ENCODE assay signal across 20 mouse cellular contexts in genomic region chr9:107424485-107425175, GRCm38 (mm10). TPM values are rescaled to one million over a fixed set of nuclear protein-coding genes. Genes with fewer than 3 reads are reported as not detected.
A peak's percentile ranks its signal among the peaks of the same experiment; 100 is the strongest.
DNase-seq lines count a peak whose midpoint lies in the region; ATAC-seq and TF ChIP-seq lines count a peak whose summit lies in the region.
"Had no signal": no experiment of that assay in that cellular context is flagged by ENCODE, and none has a peak within 500 bp of the region (broad histone marks: within the 10 kb centered on the region; RNA-seq: fewer than 3 reads in every experiment).

No protein-coding gene starts in this region.

- H3K4me2 ChIP-seq in midbrain, embryonic 11.5 days, result no peak overlapping the region
- no peak overlapping the region for H3K4me2 ChIP-seq in midbrain, postnatal 0 days (ENCODE audit: low read depth, low read length, poor library complexity, severe bottlenecking)
- H3K4me2 ChIP-seq in forebrain, embryonic 13.5 days, result peak overlapping the region; percentile 17
- no peak overlapping the region for H3K4me2 ChIP-seq in midbrain, embryonic 16.5 days (ENCODE audit: low read length)
- H3K4me2 ChIP-seq: embryonic facial prominence, embryonic 12.5 days; heart, embryonic 12.5 days; neural tube, embryonic 13.5 days had no signal

- ATAC-seq in midbrain, embryonic 11.5 days (ENCODE audit: low FRiP score), result 0 out of 2 replicates have a peak, but pooled peaks have one; percentile 35
- no peak for ATAC-seq in midbrain, postnatal 0 days (ENCODE audit: low FRiP score)
- ATAC-seq in forebrain, embryonic 13.5 days, result 0 out of 2 replicates have a peak, but pooled peaks have one; percentile 19
- no peak for ATAC-seq in midbrain, embryonic 16.5 days
- ATAC-seq: inflammation-experienced regulatory T-cells, adult 6 months had no signal

- no peak overlapping the region for H3K9ac ChIP-seq in midbrain, embryonic 11.5 days (ENCODE audit: low read length)
- no peak overlapping the region; the same call in 1 of the 2 replicates for H3K9ac ChIP-seq in midbrain, postnatal 0 days (replicated peaks; ENCODE audit: low read length, poor library complexity, severe bottlenecking)
- H3K9ac ChIP-seq in forebrain, embryonic 13.5 days, result peak overlapping the region; percentile 26; the same call in 1 of the 2 replicates
- no peak overlapping the region for H3K9ac ChIP-seq in midbrain, embryonic 16.5 days (ENCODE audit: low read depth, low read length)
- H3K9ac ChIP-seq: embryonic facial prominence, embryonic 12.5 days; heart, embryonic 12.5 days; neural tube, embryonic 13.5 days had no signal

- peaks cover 20% of the 10 kb centered on the region for H3K4me1 ChIP-seq in midbrain, embryonic 11.5 days (ENCODE audit: control insufficient read depth, insufficient read depth, low read length)
- peaks cover 9% of the 10 kb centered on the region; the same call in 1 of the 2 replicates for H3K4me1 ChIP-seq in midbrain, postnatal 0 days (ENCODE audit: insufficient read depth, low read length)
- peaks cover 77% of the 10 kb centered on the region for H3K4me1 ChIP-seq in forebrain, embryonic 13.5 days
- peaks cover 44% of the 10 kb centered on the region for H3K4me1 ChIP-seq in midbrain, embryonic 16.5 days (ENCODE audit: control insufficient read depth, insufficient read depth, low read length)
- H3K4me1 ChIP-seq: embryonic facial prominence, embryonic 12.5 days had no signal

- WGBS in midbrain, embryonic 11.5 days, result 54% methylated on average over 12 of the region's 12 CpGs
- 41% methylated on average over 12 of the region's 12 CpGs for WGBS in midbrain, postnatal 0 days
- 16% methylated on average over 12 of the region's 12 CpGs for WGBS in forebrain, embryonic 13.5 days
- WGBS in midbrain, embryonic 16.5 days, result 36% methylated on average over 12 of the region's 12 CpGs

- H3K4me3 ChIP-seq in midbrain, embryonic 11.5 days (ENCODE audit: low read depth, low read length), result no peak overlapping the region
- no peak overlapping the region for H3K4me3 ChIP-seq in midbrain, postnatal 0 days (ENCODE audit: low read depth, low read length)
- no peak overlapping the region for H3K4me3 ChIP-seq in forebrain, embryonic 13.5 days
- no peak overlapping the region for H3K4me3 ChIP-seq in midbrain, embryonic 16.5 days (ENCODE audit: low read depth, low read length)
- H3K4me3 ChIP-seq: embryonic facial prominence, embryonic 12.5 days; heart, embryonic 12.5 days; neural tube, embryonic 13.5 days had no signal

- intact Hi-C loops in left cerebral cortex, postnatal 25 days (cut with DNase I), result no loop called here

- H3K36me3 ChIP-seq in midbrain, embryonic 11.5 days (ENCODE audit: control insufficient read depth, insufficient read depth, low read length), result no peaks in the 10 kb centered on the region
- H3K36me3 ChIP-seq in midbrain, postnatal 0 days (ENCODE audit: insufficient read depth, low read length), result peaks cover 7% of the 10 kb centered on the region; the same call in 1 of the 2 replicates
- no peaks in the 10 kb centered on the region for H3K36me3 ChIP-seq in forebrain, embryonic 13.5 days (ENCODE audit: poor library complexity, severe bottlenecking)
- no peaks in the 10 kb centered on the region for H3K36me3 ChIP-seq in midbrain, embryonic 16.5 days (ENCODE audit: control insufficient read depth, insufficient read depth, low read length)
- H3K36me3 ChIP-seq: embryonic facial prominence, embryonic 12.5 days; heart, embryonic 12.5 days; neural tube, embryonic 13.5 days had no signal

- no peak for TF ChIP-seq CTCF in midbrain, postnatal 0 days (IDR thresholded peaks at IDR 0.05)

- no peak for DNase-seq in midbrain, embryonic 11.5 days (ENCODE audit: low spot score, missing footprints)
- no peak for DNase-seq in midbrain, postnatal 0 days (ENCODE audit: low spot score)
- peak; percentile 72 for DNase-seq in cerebellum, adult 9-11 months
- no peak for DNase-seq in liver
- DNase-seq in left cerebral cortex, postnatal 25 days (ENCODE audit: low spot score in 2 of 2), result no peak
- DNase-seq: heart, postnatal 4 days; kidney, adult 8-10 months; kidney, postnatal 25 days; layer of hippocampus, adult 9-11 months; lung, adult 18-20 months; thymus, postnatal 14 days had no signal

- no peaks in the 10 kb centered on the region for H3K9me3 ChIP-seq in midbrain, embryonic 11.5 days (ENCODE audit: control insufficient read depth, low read length)
- no peaks in the 10 kb centered on the region for H3K9me3 ChIP-seq in midbrain, postnatal 0 days (ENCODE audit: low read length)
- no peaks in the 10 kb centered on the region for H3K9me3 ChIP-seq in forebrain, embryonic 13.5 days (replicated peaks)
- H3K9me3 ChIP-seq in midbrain, embryonic 16.5 days (replicated peaks; ENCODE audit: control insufficient read depth, low read length, poor library complexity, severe bottlenecking), result no peaks in the 10 kb centered on the region
- H3K9me3 ChIP-seq: embryonic facial prominence, embryonic 12.5 days; heart, embryonic 12.5 days; neural tube, embryonic 13.5 days had no signal

- no peaks in the 10 kb centered on the region for H3K27me3 ChIP-seq in midbrain, embryonic 11.5 days (ENCODE audit: control insufficient read depth, insufficient read depth, low read length)
- no peaks in the 10 kb centered on the region for H3K27me3 ChIP-seq in midbrain, postnatal 0 days (ENCODE audit: insufficient read depth, low read length)
- peaks cover 17% of the 10 kb centered on the region for H3K27me3 ChIP-seq in forebrain, embryonic 13.5 days
- H3K27me3 ChIP-seq in midbrain, embryonic 16.5 days (ENCODE audit: control insufficient read depth, insufficient read depth, low read depth, low read length), result no peaks in the 10 kb centered on the region
- H3K27me3 ChIP-seq: neural tube, embryonic 13.5 days had no signal

- H3K27ac ChIP-seq in midbrain, embryonic 11.5 days (ENCODE audit: low read depth, low read length), result no peak overlapping the region
- no peak overlapping the region for H3K27ac ChIP-seq in midbrain, postnatal 0 days (ENCODE audit: low read depth, low read length)
- H3K27ac ChIP-seq in forebrain, embryonic 13.5 days, result peak overlapping the region; percentile 6; the same call in 1 of the 2 replicates
- peak overlapping the region; percentile 43; the same call in 1 of the 2 replicates for H3K27ac ChIP-seq in midbrain, embryonic 16.5 days (ENCODE audit: low read length)
- H3K27ac ChIP-seq: embryonic facial prominence, embryonic 12.5 days; macrophage; neural tube, embryonic 13.5 days; stomach, postnatal 0 days had no signal

RNA-seq across cellular contexts. Expression of gene Cacna2d2, which starts 25.2 kb away (rescaled TPM):
- 1.3 and 1.7 TPM in 2 replicates for polyA plus RNA-seq in midbrain, embryonic 11.5 days (2014; fragmentation: Nextera tagmentation; extraction: Ambion mirVana)
- total RNA-seq in midbrain, postnatal 0 days (2014; rRNA removed), result 138 and 191 TPM in 2 replicates
- polyA plus RNA-seq in midbrain, postnatal 0 days (2015; fragmentation: Nextera tagmentation; extraction: Ambion mirVana), result 8.4 and 9.0 TPM in 2 replicates
- polyA plus RNA-seq in forebrain, embryonic 13.5 days (2015; fragmentation: Nextera tagmentation; extraction: Ambion mirVana), result 3.3 and 4.5 TPM in 2 replicates
- 9.1 and 9.3 TPM in 2 replicates for polyA plus RNA-seq in midbrain, embryonic 16.5 days (2015; fragmentation: Nextera tagmentation; extraction: Ambion mirVana)
- 10 to 100 TPM; 25.4 to 40.2 TPM for total RNA-seq in left cerebral cortex, postnatal 25 days (2021)
- total RNA-seq: liver, adult 2 months had no signal
- polyA plus RNA-seq: liver, adult 2 months; macrophage had no signal

Comparison
In these comparisons a context has a peak if more than half of its experiments do, and no peak if none do; other contexts are left out.
1. ATAC-seq: peak in midbrain, embryonic 11.5 days (single experiment) and forebrain, embryonic 13.5 days (single experiment); none in midbrain, postnatal 0 days (single experiment) and midbrain, embryonic 16.5 days (single experiment).
2. H3K27ac ChIP-seq: peak in forebrain, embryonic 13.5 days (single experiment) and midbrain, embryonic 16.5 days (single experiment); none in midbrain, embryonic 11.5 days (single experiment) and midbrain, postnatal 0 days (single experiment).